Mouse (Mus musculus): ENCODE measurements around the gene Wdr24.
A peak's percentile ranks its signal among the peaks of the same experiment; 100 is the strongest.
"Not testable (repeated sequence)": the region's sequence is repeated elsewhere in the genome, so short reads cannot be mapped to it uniquely, and the experiment has no call there.

The Wdr24 gene

GRCm38 (mm10) chr17:25860229-25860628 is 36.8 kb downstream of the Wdr24 start:
- no peak for DNase-seq (ENCODE audit: low spot score in 2 of 2)

GRCm38 (mm10) chr17:25860832-25861703 is 37.6 kb downstream of the Wdr24 start, which contains the start of gene Wdr90:
Gene Wdr90, minus strand, starts transcription at chr17:25861501.
- peak; percentile 91 for DNase-seq (ENCODE audit: low spot score in 2 of 2)

GRCm38 (mm10) chr17:25861704-25862612 is 38.5 kb downstream of the Wdr24 start:
- no peak for DNase-seq (ENCODE audit: low spot score in 2 of 2)

- DNase-seq (ENCODE audit: low spot score in 2 of 2), result no peak
These were observed 40.3 kb downstream of the Wdr24 start for GRCm38 (mm10) chr17:25863681-25864080.

- DNase-seq (ENCODE audit: low spot score in 2 of 2), result no peak
These were observed 40.9 kb downstream of the Wdr24 start for GRCm38 (mm10) chr17:25864311-25864710.

GRCm38 (mm10) chr17:25865288-25865687 is 41.9 kb downstream of the Wdr24 start:
- DNase-seq (ENCODE audit: low spot score in 2 of 2), result no peak

- no peak for DNase-seq (ENCODE audit: low spot score in 2 of 2)
These were observed 42.7 kb downstream of the Wdr24 start for GRCm38 (mm10) chr17:25866172-25866571.

- DNase-seq (ENCODE audit: low spot score in 2 of 2), result no peak
These were observed 44.0 kb downstream of the Wdr24 start for GRCm38 (mm10) chr17:25867509-25867835.

- peak; percentile 20 to 24 for DNase-seq (ENCODE audit: low spot score in 2 of 2)
These were observed 44.6 kb downstream of the Wdr24 start for GRCm38 (mm10) chr17:25867836-25868600.

- peak; percentile 71 to 74 for DNase-seq (ENCODE audit: low spot score in 2 of 2)
These were observed 45.3 kb downstream of the Wdr24 start, which contains the start of gene Mcrip2 for GRCm38 (mm10) chr17:25868601-25869191. Gene Mcrip2, minus strand, starts transcription at chr17:25868764.

- no peak for DNase-seq (ENCODE audit: low spot score in 2 of 2)
These were observed 46.1 kb downstream of the Wdr24 start for GRCm38 (mm10) chr17:25869498-25869897.

- DNase-seq (ENCODE audit: low spot score in 2 of 2), result no peak
These were observed 46.5 kb downstream of the Wdr24 start for GRCm38 (mm10) chr17:25869954-25870353.

- not testable (repeated sequence) for DNase-seq (ENCODE audit: low spot score in 2 of 2)
These were observed 48.1 kb downstream of the Wdr24 start for GRCm38 (mm10) chr17:25871566-25871965.

- no peak for DNase-seq (ENCODE audit: low spot score in 2 of 2)
These were observed 49.2 kb downstream of the Wdr24 start for GRCm38 (mm10) chr17:25872676-25873075.

- DNase-seq (ENCODE audit: low spot score in 2 of 2), result no peak
These were observed 50.1 kb downstream of the Wdr24 start for GRCm38 (mm10) chr17:25873405-25874147.

GRCm38 (mm10) chr17:25874148-25874720 is 50.8 kb downstream of the Wdr24 start:
- no peak for DNase-seq (ENCODE audit: low spot score in 2 of 2)

GRCm38 (mm10) chr17:25874721-25875170 is 51.3 kb downstream of the Wdr24 start, which contains the start of gene Mettl26:
Gene Mettl26, plus strand, starts transcription at chr17:25875074.
- peak; percentile 88 to 95 for DNase-seq (ENCODE audit: low spot score in 2 of 2)

GRCm38 (mm10) chr17:25875171-25876136 is 52.0 kb downstream of the Wdr24 start:
- DNase-seq (ENCODE audit: low spot score in 2 of 2), result peak; percentile 89
